In the genomic region with DNA sequence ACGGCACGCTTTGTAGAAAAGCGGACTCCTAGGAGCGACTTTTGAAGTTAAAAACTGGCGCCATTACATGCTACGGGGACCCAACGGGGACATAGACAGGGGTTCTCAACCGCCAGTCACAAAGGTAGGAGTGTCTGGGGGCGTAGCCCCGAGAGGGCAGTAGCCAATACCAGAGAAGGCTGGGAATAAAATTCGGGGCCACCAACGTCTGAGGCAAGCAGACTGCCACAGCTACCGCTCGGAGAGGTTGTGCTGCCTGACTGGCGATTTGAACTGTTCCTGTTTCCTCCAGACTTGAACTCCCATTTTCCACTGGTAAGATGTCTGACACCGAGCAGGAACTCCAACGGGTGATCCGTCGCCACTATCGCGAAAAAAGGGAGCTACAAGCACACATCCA, we compare ENCODE assay signal across 30 mouse cellular contexts. TPM values are rescaled to one million over a fixed set of nuclear protein-coding genes. Genes with fewer than 3 reads are reported as not detected.
A peak's percentile ranks its signal among the peaks of the same experiment; 100 is the strongest.
DNase-seq lines count a peak whose midpoint lies in the region; ATAC-seq and TF ChIP-seq lines count a peak whose summit lies in the region.
"Had no signal": no experiment of that assay in that cellular context is flagged by ENCODE, and none has a peak within 500 bp of the region (broad histone marks: within the 10 kb centered on the region; RNA-seq: fewer than 3 reads in every experiment).

A gene (plus strand): TSS at position 321 of the 400 bp plus-strand sequence.

- no peaks in the 10 kb centered on the region for H3K36me3 ChIP-seq in testis, adult 2 months (ENCODE audit: control insufficient read depth, insufficient read depth, low read length)
- H3K36me3 ChIP-seq: embryonic facial prominence, embryonic 13.5 days; embryonic facial prominence, embryonic 15.5 days; forebrain, embryonic 12.5 days had no signal

- peak within 1 kb of the TSS; percentile 90 for H3K4me3 ChIP-seq in testis, adult 2 months (ENCODE audit: control insufficient read depth, low read depth, low read length)
- H3K4me3 ChIP-seq: embryonic facial prominence, embryonic 13.5 days; embryonic facial prominence, embryonic 15.5 days; erythroblast, embryonic 14.5 days; forebrain, embryonic 10.5 days; forebrain, embryonic 12.5 days had no signal

- no peak for DNase-seq in testis, postnatal 10 days (ENCODE audit: low spot score)
- DNase-seq in ES-CJ7 (ENCODE audit: low read depth, low spot score) (peak; percentile 29), R1 (ENCODE audit: low read depth, low spot score) (peak; percentile 66)
- DNase-seq in testis, postnatal 14 days (ENCODE audit: low spot score): peak; percentile 82
- DNase-seq in embryo, embryonic 11 days: no peak
- DNase-seq in B cell, adult 2 months: no peak
- DNase-seq: adrenal gland, adult 2 months; adrenal gland, postnatal 10 days; adrenal gland, postnatal 25 days; cerebellum, adult 11 months; cerebellum, adult 18-20 months; cerebellum, adult 8-10 months; cerebellum, adult 9-11 months; cerebellum, postnatal 25 days had no signal

- no peaks in the 10 kb centered on the region for H3K4me1 ChIP-seq in testis, adult 2 months (ENCODE audit: control insufficient read depth, insufficient read depth, low read length)
- H3K4me1 ChIP-seq: embryonic facial prominence, embryonic 13.5 days; embryonic facial prominence, embryonic 15.5 days; forebrain, embryonic 10.5 days; forebrain, embryonic 12.5 days had no signal

- TF ChIP-seq CTCF in testis, adult 2 months (IDR thresholded peaks at IDR 0.05; ENCODE audit: control insufficient read depth, insufficient read depth, insufficient replicate concordance, low read depth, low read length): no peak

- H3K27ac ChIP-seq in testis, adult 2 months (ENCODE audit: control insufficient read depth, insufficient read depth, low read depth, low read length): peak within 1 kb of the TSS; percentile 71
- H3K27ac ChIP-seq: embryonic facial prominence, embryonic 13.5 days; embryonic facial prominence, embryonic 15.5 days; forebrain, embryonic 10.5 days; forebrain, embryonic 12.5 days had no signal

- no peak for ATAC-seq in megakaryocyte progenitor cell, adult 5-6 weeks (replicated peaks; ENCODE audit: poor library complexity)
- ATAC-seq: forebrain, embryonic 14.5 days; forebrain, embryonic 16.5 days had no signal

- peak; percentile 71; the same call in 1 of the 2 replicates for TF ChIP-seq POLR2A in testis, adult 2 months (IDR thresholded peaks at IDR 0.05; ENCODE audit: control insufficient read depth, low read depth, low read length)

- H3K27me3 ChIP-seq in testis, adult 2 months (ENCODE audit: control insufficient read depth, insufficient read depth, low read length): no peaks in the 10 kb centered on the region
- H3K27me3 ChIP-seq: embryonic facial prominence, embryonic 15.5 days had no signal

RNA-seq across cellular contexts. Expression of the gene that starts here (rescaled TPM):
- polyA plus RNA-seq in testis, adult 2 months (2012; rRNA removed): 6.8 and 7.3 TPM in 2 replicates
- not detected in 2 replicates for total RNA-seq in megakaryocyte progenitor cell, adult 5-6 weeks (2015)
- not detected in 2 replicates for total RNA-seq in megakaryocyte progenitor cell, adult 5-6 weeks (2017)
- total RNA-seq: adrenal gland, adult 2 months; adrenal gland, postnatal 10 days; adrenal gland, postnatal 25 days; adrenal gland, postnatal 4 days; MEL had no signal
- polyA plus RNA-seq: adrenal gland, adult 2 months; brain, embryonic 14.5 days; C2C12; cortical plate, adult 2 months; embryonic facial prominence, embryonic 11.5 days; embryonic facial prominence, embryonic 13.5 days; embryonic facial prominence, embryonic 15.5 days; erythroblast, embryonic 14.5 days; forebrain, embryonic 10.5 days; forebrain, embryonic 12.5 days; forebrain, embryonic 14.5 days; forebrain, embryonic 16.5 days; frontal cortex, adult 2 months had no signal

Comparison
In these comparisons a context has a peak if more than half of its experiments do, and no peak if none do; other contexts are left out.
1. DNase-seq: peak in ES-CJ7 (single experiment), R1 (single experiment) and testis, postnatal 14 days (single experiment); none in testis, postnatal 10 days (single experiment), embryo, embryonic 11 days (single experiment) and B cell, adult 2 months (0 of 2).